Mouse (Mus musculus) testis, adult 10 weeks (tissue): ENCODE data around the gene Hyal6. TPM values are rescaled to one million over a fixed set of nuclear protein-coding genes. Genes with fewer than 3 reads are reported as not detected.

ENCODE experiments used
- polyA plus RNA-seq: library from polyadenylated mRNA; stranded (reverse); fragments of 350-450 nt; fragmentation: Illumina TruSeq; extraction: RNeasy Lipid Tissue Mini Kit (QIAGEN cat#74804); gene quantifications from one replicate; pipeline ENCODE4 v1.2.3, GENCODE M21; 2014; ENCODE audit warnings: low read depth, low replicate concordance

The Hyal6 gene
- polyA plus RNA-seq, result 189 TPM

GRCm38 (mm10) chr6:24732945-24733344 is at the start of gene Hyal6:
Gene Hyal6 (plus strand): TSS chr6:24733245.

GRCm38 (mm10) chr6:24748029-24748428 is 15.0 kb downstream of the Hyal6 start, which contains the start of gene Hyal4:
Gene Hyal4 (plus strand): TSS chr6:24748329.

GRCm38 (mm10) chr6:24790888-24791287 is 57.8 kb downstream of the Hyal6 start, which contains the start of gene Spam1:
Gene Spam1 (plus strand): TSS chr6:24791188.

Other genes starting within 250 kb of the Hyal6 start
- gene Iqub, start 218.2 kb upstream of the Hyal6 start, polyA plus RNA-seq, result 241 TPM
- 214 TPM for gene Ndufa5, start 205.2 kb upstream of the Hyal6 start, polyA plus RNA-seq
- 38.8 TPM for gene Asb15, start 205.1 kb upstream of the Hyal6 start, polyA plus RNA-seq
- not detected for gene Lmod2, start 135.5 kb upstream of the Hyal6 start, polyA plus RNA-seq
- gene Wasl, start 68.2 kb upstream of the Hyal6 start, polyA plus RNA-seq, result 36.6 TPM
- gene Hyal4, start 15.1 kb downstream of the Hyal6 start, polyA plus RNA-seq, result 1.3 TPM
- gene Spam1, start 57.9 kb downstream of the Hyal6 start, polyA plus RNA-seq, result 265 TPM
- gene Hyal5, start 124.8 kb downstream of the Hyal6 start, polyA plus RNA-seq, result 428 TPM
- gene Tmem229a, start 223.1 kb downstream of the Hyal6 start, polyA plus RNA-seq, result 0.04 TPM